20 mouse cellular contexts compared by ENCODE assay signal in genomic region chr14:10023382-10023781, GRCm38 (mm10).
"Had no signal": no experiment of that assay in that cellular context is flagged by ENCODE, and none has a peak within 500 bp of the region (broad histone marks: within the 10 kb centered on the region; RNA-seq: fewer than 3 reads in every experiment).

No protein-coding gene starts in this region.

- H3K4me2 ChIP-seq: limb, embryonic 12.5 days; limb, embryonic 15.5 days; liver, embryonic 11.5 days; neural tube, embryonic 12.5 days; neural tube, embryonic 15.5 days had no signal

- H3K36me3 ChIP-seq: limb, embryonic 12.5 days; limb, embryonic 15.5 days; neural tube, embryonic 12.5 days; neural tube, embryonic 15.5 days had no signal

- H3K4me1 ChIP-seq: limb, embryonic 12.5 days; limb, embryonic 15.5 days; megakaryocyte, embryonic 14.5 days; neural tube, embryonic 15.5 days had no signal

- H3K4me3 ChIP-seq: limb, embryonic 12.5 days; limb, embryonic 15.5 days; megakaryocyte, embryonic 14.5 days; neural tube, embryonic 12.5 days; neural tube, embryonic 15.5 days had no signal

- H3K27ac ChIP-seq: limb, embryonic 12.5 days; limb, embryonic 15.5 days; liver, embryonic 14.5 days; neural tube, embryonic 12.5 days; neural tube, embryonic 15.5 days; stomach, postnatal 0 days had no signal

- ATAC-seq: liver, postnatal 0 days had no signal

- DNase-seq: kidney, adult 18-20 months; kidney, adult 9 months; kidney, postnatal 14 days; kidney, postnatal 4 days; left cerebral cortex, postnatal 4 days; liver, postnatal 0 days; right cerebral cortex, adult 18-20 months; right cerebral cortex, postnatal 14 days; right cerebral cortex, postnatal 4 days; thymus, adult 2 months; thymus, postnatal 14 days; thymus, postnatal 4 days had no signal

- H3K9me3 ChIP-seq: limb, embryonic 12.5 days; limb, embryonic 15.5 days; megakaryocyte, embryonic 14.5 days; neural tube, embryonic 12.5 days had no signal

- H3K9ac ChIP-seq: limb, embryonic 12.5 days; limb, embryonic 15.5 days; liver, embryonic 14.5 days; liver, postnatal 0 days; neural tube, embryonic 12.5 days; neural tube, embryonic 15.5 days had no signal

- H3K27me3 ChIP-seq: limb, embryonic 12.5 days; limb, embryonic 15.5 days; megakaryocyte, embryonic 14.5 days; neural tube, embryonic 12.5 days; neural tube, embryonic 15.5 days had no signal
